Comparison of ENCODE assay signal across 20 mouse cellular contexts in the genomic region with DNA sequence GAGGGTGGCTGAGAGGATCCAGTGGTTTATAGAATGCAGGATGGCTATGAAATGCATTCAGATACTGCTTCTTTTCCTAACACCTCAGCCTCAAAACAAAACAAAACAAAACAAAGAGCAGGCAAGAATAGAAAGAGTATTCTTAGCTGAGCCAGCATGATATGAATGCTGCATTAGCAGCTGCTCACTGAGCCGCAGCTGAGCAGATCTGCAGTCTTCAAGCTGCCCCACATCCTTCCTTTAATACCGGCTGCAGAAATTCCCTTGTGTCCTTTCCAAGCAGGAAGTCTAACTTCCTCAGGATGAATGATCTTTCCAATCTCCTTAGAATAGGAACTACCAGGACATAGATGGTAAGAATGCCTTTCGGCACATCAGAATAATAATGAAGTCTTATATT. TPM values are rescaled to one million over a fixed set of nuclear protein-coding genes. Genes with fewer than 3 reads are reported as not detected.
DNase-seq lines count a peak whose midpoint lies in the region; ATAC-seq and TF ChIP-seq lines count a peak whose summit lies in the region.
"Had no signal": no experiment of that assay in that cellular context is flagged by ENCODE, and none has a peak within 500 bp of the region (broad histone marks: within the 10 kb centered on the region; RNA-seq: fewer than 3 reads in every experiment).

No protein-coding gene starts in this region.

- H3K4me3 ChIP-seq in forebrain, postnatal 0 days (ENCODE audit: low read depth, low read length): no peak overlapping the region
- H3K4me3 ChIP-seq in forebrain, embryonic 11.5 days (ENCODE audit: low read depth, low read length): no peak overlapping the region
- H3K4me3 ChIP-seq in kidney, embryonic 15.5 days (replicated peaks): no peak overlapping the region
- no peak overlapping the region for H3K4me3 ChIP-seq in lung, embryonic 14.5 days (ENCODE audit: low read depth, low read length)
- H3K4me3 ChIP-seq: erythroblast, embryonic 14.5 days had no signal

- no peaks in the 10 kb centered on the region for H3K27me3 ChIP-seq in forebrain, postnatal 0 days (ENCODE audit: insufficient read depth, low read length)
- no peaks in the 10 kb centered on the region for H3K27me3 ChIP-seq in forebrain, embryonic 11.5 days (ENCODE audit: control insufficient read depth, insufficient read depth, low read length)
- H3K27me3 ChIP-seq in kidney, embryonic 15.5 days: no peaks in the 10 kb centered on the region
- no peaks in the 10 kb centered on the region for H3K27me3 ChIP-seq in lung, embryonic 14.5 days (ENCODE audit: insufficient read depth, low read length)

- TF ChIP-seq POLR2A in brain, embryonic 14.5 days (IDR thresholded peaks at IDR 0.05; ENCODE audit: borderline replicate concordance, extremely low read depth, insufficient read depth, insufficient read length, poor library complexity, severe bottlenecking): no peak

- peak; percentile 34 for DNase-seq in forebrain, postnatal 0 days
- no peak for DNase-seq in forebrain, embryonic 11.5 days (ENCODE audit: low spot score)
- DNase-seq in kidney, postnatal 25 days: no peak
- peak; percentile 38 for DNase-seq in lung, embryonic 14.5 days
- no peak for DNase-seq in lung, postnatal 14 days
- DNase-seq in brain, embryonic 14.5 days (ENCODE audit: low read depth): peak; percentile 51
- no peak for DNase-seq in thymus, postnatal 10 days (ENCODE audit: low spot score in 2 of 2)
- DNase-seq: adrenal gland, postnatal 14 days; cerebellum, adult 18-20 months; cerebellum, postnatal 36 days; kidney, adult 2 months; lung, adult 18-20 months; thymus, postnatal 14 days had no signal

- peak; percentile 53; the same call in 1 of the 2 replicates for ATAC-seq in forebrain, postnatal 0 days
- ATAC-seq in forebrain, embryonic 11.5 days (replicated peaks; ENCODE audit: low FRiP score): no peak
- peak; percentile 60; the same call in 1 of the 2 replicates for ATAC-seq in kidney, embryonic 15.5 days (replicated peaks; ENCODE audit: low FRiP score)
- 0 out of 2 replicates have a peak, but pooled peaks have one; percentile 21 for ATAC-seq in lung, embryonic 14.5 days (ENCODE audit: insufficient read depth)
- ATAC-seq: forebrain, embryonic 14.5 days had no signal

- no peak overlapping the region for H3K4me2 ChIP-seq in forebrain, postnatal 0 days (ENCODE audit: low read depth)
- no peak overlapping the region for H3K4me2 ChIP-seq in forebrain, embryonic 11.5 days (ENCODE audit: low read depth, low read length, severe bottlenecking)
- no peak overlapping the region for H3K4me2 ChIP-seq in kidney, embryonic 15.5 days
- no peak overlapping the region for H3K4me2 ChIP-seq in lung, embryonic 14.5 days
- H3K4me2 ChIP-seq: heart, embryonic 11.5 days; liver, embryonic 11.5 days had no signal

- no peaks in the 10 kb centered on the region for H3K9me3 ChIP-seq in forebrain, postnatal 0 days (ENCODE audit: low read length)
- H3K9me3 ChIP-seq in forebrain, embryonic 11.5 days (ENCODE audit: control insufficient read depth, low read length): no peaks in the 10 kb centered on the region
- H3K9me3 ChIP-seq in kidney, embryonic 15.5 days (replicated peaks): no peaks in the 10 kb centered on the region
- H3K9me3 ChIP-seq in lung, embryonic 14.5 days (ENCODE audit: low read depth, low read length): no peaks in the 10 kb centered on the region
- H3K9me3 ChIP-seq: G1E had no signal

- WGBS in forebrain, postnatal 0 days: 38% methylated on average over 3 of the region's 3 CpGs
- WGBS in forebrain, embryonic 11.5 days: 54% methylated on average over 3 of the region's 3 CpGs
- 46% methylated on average over 3 of the region's 3 CpGs for WGBS in kidney, embryonic 15.5 days
- 51% methylated on average over 3 of the region's 3 CpGs for WGBS in lung, embryonic 14.5 days

- no peak overlapping the region for H3K27ac ChIP-seq in forebrain, postnatal 0 days (ENCODE audit: low read depth, low read length)
- H3K27ac ChIP-seq in forebrain, embryonic 11.5 days (ENCODE audit: low read depth, low read length): no peak overlapping the region
- no peak overlapping the region for H3K27ac ChIP-seq in kidney, embryonic 15.5 days
- no peak overlapping the region for H3K27ac ChIP-seq in lung, embryonic 14.5 days (ENCODE audit: low read depth)
- H3K27ac ChIP-seq: macrophage had no signal

- TF ChIP-seq CTCF in forebrain, postnatal 0 days (IDR thresholded peaks at IDR 0.05; ENCODE audit: low read depth): no peak
- TF ChIP-seq CTCF in lung, embryonic 14.5 days (IDR thresholded peaks at IDR 0.05; ENCODE audit: low read depth): no peak
- no peak for TF ChIP-seq CTCF in brain, embryonic 14.5 days (IDR thresholded peaks at IDR 0.05; ENCODE audit: borderline replicate concordance, extremely low read depth, insufficient read depth, insufficient read length)

- H3K9ac ChIP-seq in forebrain, postnatal 0 days: no peak overlapping the region
- no peak overlapping the region for H3K9ac ChIP-seq in forebrain, embryonic 11.5 days (ENCODE audit: low read length)
- no peak overlapping the region for H3K9ac ChIP-seq in kidney, embryonic 15.5 days
- H3K9ac ChIP-seq in lung, embryonic 14.5 days: no peak overlapping the region

- H3K36me3 ChIP-seq in forebrain, postnatal 0 days (ENCODE audit: insufficient read depth): no peaks in the 10 kb centered on the region
- H3K36me3 ChIP-seq in forebrain, embryonic 11.5 days (ENCODE audit: control insufficient read depth, insufficient read depth, low read length): no peaks in the 10 kb centered on the region
- H3K36me3 ChIP-seq in kidney, embryonic 15.5 days: no peaks in the 10 kb centered on the region
- no peaks in the 10 kb centered on the region for H3K36me3 ChIP-seq in lung, embryonic 14.5 days (ENCODE audit: insufficient read depth)
- H3K36me3 ChIP-seq: G1E had no signal

- H3K4me1 ChIP-seq in forebrain, postnatal 0 days (ENCODE audit: insufficient read depth): 0 out of 2 replicates have a peak, but pooled peaks cover 3% of the 10 kb centered on the region
- no peaks in the 10 kb centered on the region for H3K4me1 ChIP-seq in forebrain, embryonic 11.5 days (replicated peaks; ENCODE audit: control insufficient read depth, insufficient read depth, low read length)
- no peaks in the 10 kb centered on the region for H3K4me1 ChIP-seq in kidney, embryonic 15.5 days
- H3K4me1 ChIP-seq in lung, embryonic 14.5 days (ENCODE audit: insufficient read depth): no peaks in the 10 kb centered on the region

RNA-seq across cellular contexts. Expression of a gene that starts 16.7 kb away (rescaled TPM):
- 60.7 and 67.6 TPM in 2 replicates for total RNA-seq in forebrain, postnatal 0 days (2014; rRNA removed)
- polyA plus RNA-seq in forebrain, postnatal 0 days (2015; fragmentation: Nextera tagmentation; extraction: Ambion mirVana): 32.0 and 39.9 TPM in 2 replicates
- 6.4 and 6.7 TPM in 2 replicates for polyA plus RNA-seq in forebrain, embryonic 11.5 days (2014; fragmentation: Nextera tagmentation; extraction: Ambion mirVana)
- polyA plus RNA-seq in kidney, embryonic 15.5 days (2015; fragmentation: Nextera tagmentation; extraction: Ambion mirVana): 0.68 and 1.4 TPM in 2 replicates
- polyA plus RNA-seq in lung, embryonic 14.5 days (2014; fragmentation: Nextera tagmentation; extraction: Ambion mirVana): 0.64 and 0.66 TPM in 2 replicates
- 8.8 and 17.7 TPM in 2 replicates for polyA plus RNA-seq in brain, embryonic 14.5 days (2012; rRNA removed)
- polyA plus RNA-seq: erythroblast, embryonic 14.5 days; G1E; macrophage had no signal

Comparison
In these comparisons a context has a peak if more than half of its experiments do, and no peak if none do; other contexts are left out.
1. DNase-seq: peak in forebrain, postnatal 0 days (single experiment), lung, embryonic 14.5 days (single experiment) and brain, embryonic 14.5 days (single experiment); none in forebrain, embryonic 11.5 days (single experiment), kidney, postnatal 25 days (0 of 2), lung, postnatal 14 days (single experiment) and thymus, postnatal 10 days (0 of 2).